Mouse (Mus musculus) heart, embryonic 14.5 days (tissue): Measurements from ENCODE around the gene B9d1. TPM values are rescaled to one million over a fixed set of nuclear protein-coding genes. Genes with fewer than 3 reads are reported as not detected.
A peak's percentile ranks its signal among the peaks of the same experiment; 100 is the strongest.

ENCODE experiments used
- ATAC-seq: fragments of 200-750 bp; cut with Nextera tagmentation; 2 replicates; pipeline ENCODE4 v1.8.0; 2017; ENCODE audit warnings: low read depth, moderate TSS enrichment; ENCODE audit not compliant: insufficient number of reproducible peaks, insufficient read depth, low FRiP score
- H3K27ac ChIP-seq, 2 experiments: fragments of 200-500 bp in 1 of 2; fragments of 300-500 bp in 1 of 2; sonication (generic) in 1 of 2; replicated peaks in 1 of 2; 2 replicates each; pipeline ENCODE4 v1.5.1; 2012 to 2014; ENCODE audit warnings: low read depth in 2 of 2, low read length in 2 of 2, control low read depth in 1 of 2, mild to moderate bottlenecking in 1 of 2, mixed read lengths in 1 of 2; ENCODE audit not compliant: control insufficient read depth in 1 of 2, insufficient read depth in 1 of 2
- H3K27me3 ChIP-seq: fragments of 300-500 bp; sonication (generic); 2 replicates; pipeline ENCODE4 v1.6.1; 2014; ENCODE audit warnings: mild to moderate bottlenecking, low read length, control low read depth; ENCODE audit not compliant: control insufficient read depth, insufficient read depth
- H3K36me3 ChIP-seq: fragments of 300-500 bp; sonication (generic); 2 replicates; pipeline ENCODE4 v1.6.1; 2014; ENCODE audit warnings: mild to moderate bottlenecking, control low read depth, low read length, mixed read lengths; ENCODE audit not compliant: control insufficient read depth, insufficient read depth
- H3K4me1 ChIP-seq, 2 experiments: fragments of 200-500 bp in 1 of 2; fragments of 300-500 bp in 1 of 2; sonication (generic) in 1 of 2; 2 replicates each; pipeline ENCODE4 v1.6.1; 2012 to 2014; ENCODE audit warnings: low read length in 2 of 2, control low read depth in 1 of 2, mixed read lengths in 1 of 2; ENCODE audit not compliant: control insufficient read depth in 2 of 2, insufficient read depth in 2 of 2
- H3K4me2 ChIP-seq: fragments of 300-500 bp; sonication (generic); 2 replicates; pipeline ENCODE4 v1.6.1; 2014; ENCODE audit warnings: mild to moderate bottlenecking, low read length
- H3K4me3 ChIP-seq, 2 experiments: fragments of 200-500 bp in 1 of 2; fragments of 300-500 bp in 1 of 2; sonication (generic) in 1 of 2; 2 replicates each; pipeline ENCODE4 v1.5.1; 2012 to 2014; ENCODE audit warnings: low read length in 2 of 2, mild to moderate bottlenecking in 2 of 2, control low read depth in 1 of 2, low read depth in 1 of 2, moderate library complexity in 1 of 2; ENCODE audit not compliant: control insufficient read depth in 1 of 2, insufficient read depth in 1 of 2
- H3K9ac ChIP-seq: fragments of 300-500 bp; sonication (generic); 2 replicates; pipeline ENCODE4 v1.6.1; 2014; ENCODE audit warnings: mild to moderate bottlenecking, low read length
- H3K9me3 ChIP-seq: fragments of 300-500 bp; sonication (generic); 2 replicates; pipeline ENCODE4 v1.6.1; 2016; ENCODE audit warnings: low read length, control low read depth; ENCODE audit not compliant: control insufficient read depth
- WGBS: fragments of 180-500 bp; shearing (Covaris S2); extraction: QIAGEN DNeasy Blood & Tissue Kit; methylation state at CpG from one replicate; pipeline ENCODE4 v1.1.7; 2014; 5-methylcytosine and 5-hydroxymethylcytosine counted together
- polyA plus RNA-seq: library from polyadenylated mRNA; unstranded; fragments of >200 nt; fragmentation: Nextera tagmentation; extraction: Ambion mirVana; gene quantifications from 2 replicates; pipeline ENCODE4 v1.2.1, GENCODE M21; 2014

The B9d1 gene
- 13.3 and 15.3 TPM in 2 replicates for polyA plus RNA-seq

- Histone ChIP-seq H3K4me2 (peak within 1 kb of the TSS; percentile 83), H3K9me3 (no peaks in the 10 kb centered on the region), H3K9ac (peak within 1 kb of the TSS; percentile 78), H3K4me1 (peaks cover 4 to 6% of the 10 kb centered on the region in 2 experiments), H3K36me3 (no peaks in the 10 kb centered on the region), H3K4me3 (peak within 1 kb of the TSS; percentile 70 to 91), H3K27ac (peak within 1 kb of the TSS; percentile 59 to 83), H3K27me3 (no peaks in the 10 kb centered on the region)
- WGBS = under 1% methylated on average over 39 of the region's 39 CpGs
- ATAC-seq = peak; percentile 91
These were observed at the start of gene B9d1 for GRCm38 (mm10) chr11:61504713-61505257. TSS of gene B9d1 (plus strand) at chr11:61505144.

- Histone ChIP-seq H3K9ac (no peak overlapping the region), H3K9me3 (peaks cover 4% of the 10 kb centered on the region; the same call in 1 of the 2 replicates), H3K4me1 (no peaks in the 10 kb centered on the region), H3K27ac (no peak overlapping the region), H3K36me3 (no peaks in the 10 kb centered on the region), H3K4me2 (no peak overlapping the region), H3K27me3 (no peaks in the 10 kb centered on the region), H3K4me3 (no peak overlapping the region)
- WGBS = 70% methylated on average over 2 of the region's 2 CpGs
- ATAC-seq = no peak
These were observed 40.9 kb upstream of the B9d1 start for GRCm38 (mm10) chr11:61464071-61464470.

- no peak overlapping the region for H3K4me2 ChIP-seq
- no peak overlapping the region for H3K9ac ChIP-seq
- WGBS = 61% methylated on average over 4 of the region's 4 CpGs
- no peaks in the 10 kb centered on the region for H3K27me3 ChIP-seq
- H3K4me3 ChIP-seq = no peak overlapping the region
- no peak overlapping the region for H3K27ac ChIP-seq
- H3K4me1 ChIP-seq = no peaks in the 10 kb centered on the region
- H3K9me3 ChIP-seq = peaks cover 4% of the 10 kb centered on the region; the same call in 1 of the 2 replicates
- no peak for ATAC-seq
- no peaks in the 10 kb centered on the region for H3K36me3 ChIP-seq
These were observed 39.5 kb upstream of the B9d1 start for GRCm38 (mm10) chr11:61465422-61465821.

GRCm38 (mm10) chr11:61468534-61468933, 36.4 kb upstream of the B9d1 start:
- H3K27me3 ChIP-seq = no peaks in the 10 kb centered on the region
- no peak overlapping the region for H3K9ac ChIP-seq
- H3K4me1 ChIP-seq = no peaks in the 10 kb centered on the region
- ATAC-seq = no peak
- no peaks in the 10 kb centered on the region for H3K36me3 ChIP-seq
- no peak overlapping the region for H3K4me3 ChIP-seq
- 57% methylated on average over 4 of the region's 4 CpGs for whole genome bisulfite sequencing
- H3K9me3 ChIP-seq = peaks cover 4% of the 10 kb centered on the region; the same call in 1 of the 2 replicates
- no peak overlapping the region for H3K4me2 ChIP-seq
- H3K27ac ChIP-seq = no peak overlapping the region

- H3K4me1 ChIP-seq = no peaks in the 10 kb centered on the region
- H3K27ac ChIP-seq = no peak overlapping the region
- no peak overlapping the region for H3K4me3 ChIP-seq
- WGBS = 69% methylated on average over 7 of the region's 7 CpGs
- no peak overlapping the region for H3K9ac ChIP-seq
- H3K27me3 ChIP-seq = no peaks in the 10 kb centered on the region
- peaks cover 4% of the 10 kb centered on the region; the same call in 1 of the 2 replicates for H3K9me3 ChIP-seq
- no peak for ATAC-seq
- no peaks in the 10 kb centered on the region for H3K36me3 ChIP-seq
- no peak overlapping the region for H3K4me2 ChIP-seq
These were observed 35.5 kb upstream of the B9d1 start for GRCm38 (mm10) chr11:61469317-61469917.

- ATAC-seq = no peak
- H3K27ac ChIP-seq = no peak overlapping the region
- H3K4me2 ChIP-seq = no peak overlapping the region
- H3K4me1 ChIP-seq = no peaks in the 10 kb centered on the region
- no peaks in the 10 kb centered on the region for H3K36me3 ChIP-seq
- no peaks in the 10 kb centered on the region for H3K27me3 ChIP-seq
- H3K9ac ChIP-seq = no peak overlapping the region
- H3K4me3 ChIP-seq = no peak overlapping the region
- peaks cover 4% of the 10 kb centered on the region; the same call in 1 of the 2 replicates for H3K9me3 ChIP-seq
These were observed 34.1 kb upstream of the B9d1 start for GRCm38 (mm10) chr11:61470880-61471279.

- Histone ChIP-seq H3K36me3 (no peaks in the 10 kb centered on the region), H3K4me1 (no peaks in the 10 kb centered on the region), H3K4me3 (no peak overlapping the region), H3K9me3 (no peaks in the 10 kb centered on the region), H3K4me2 (no peak overlapping the region), H3K27me3 (no peaks in the 10 kb centered on the region), H3K27ac (no peak overlapping the region), H3K9ac (no peak overlapping the region)
- 82% methylated on average over 4 of the region's 4 CpGs for WGBS
- no peak for ATAC-seq
These were observed 31.3 kb upstream of the B9d1 start for GRCm38 (mm10) chr11:61473630-61474029.
